Mouse (Mus musculus): ENCODE data around the gene Akap6.

DNA sequence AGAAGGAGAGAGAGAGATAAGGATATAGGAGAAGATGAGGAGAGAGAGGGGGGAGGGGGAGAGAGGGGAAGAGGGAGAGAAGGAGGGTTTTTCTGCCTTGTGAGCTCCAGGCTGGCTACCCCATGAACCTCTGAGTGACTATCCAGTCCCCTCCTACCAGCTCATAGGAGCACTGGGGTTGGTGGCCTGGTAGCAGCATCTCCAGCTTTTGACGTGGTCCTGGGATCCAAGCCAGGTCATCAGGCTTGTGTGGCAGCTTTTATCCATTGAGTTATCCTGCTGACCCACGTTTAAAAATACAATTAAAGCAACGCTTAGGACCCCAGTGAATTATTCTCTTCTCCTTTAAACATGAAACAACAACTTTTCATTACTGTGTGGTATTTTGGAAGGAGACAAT, 197.6 kb downstream of the Akap6 start:
- no peak for TF ChIP-seq CTCF (IDR thresholded peaks at IDR 0.05; ENCODE audit: borderline replicate concordance, insufficient read depth, low read depth, low read length)
- TF ChIP-seq POLR2A (IDR thresholded peaks at IDR 0.05; ENCODE audit: borderline replicate concordance, insufficient read depth, low read length), result no peak
